Mouse (Mus musculus): ENCODE results near the gene Ece1. TPM values are rescaled to one million over a fixed set of nuclear protein-coding genes. Genes with fewer than 3 reads are reported as not detected.

The Ece1 gene
- total RNA-seq, 1 experiment = 99.2 TPM

DNA sequence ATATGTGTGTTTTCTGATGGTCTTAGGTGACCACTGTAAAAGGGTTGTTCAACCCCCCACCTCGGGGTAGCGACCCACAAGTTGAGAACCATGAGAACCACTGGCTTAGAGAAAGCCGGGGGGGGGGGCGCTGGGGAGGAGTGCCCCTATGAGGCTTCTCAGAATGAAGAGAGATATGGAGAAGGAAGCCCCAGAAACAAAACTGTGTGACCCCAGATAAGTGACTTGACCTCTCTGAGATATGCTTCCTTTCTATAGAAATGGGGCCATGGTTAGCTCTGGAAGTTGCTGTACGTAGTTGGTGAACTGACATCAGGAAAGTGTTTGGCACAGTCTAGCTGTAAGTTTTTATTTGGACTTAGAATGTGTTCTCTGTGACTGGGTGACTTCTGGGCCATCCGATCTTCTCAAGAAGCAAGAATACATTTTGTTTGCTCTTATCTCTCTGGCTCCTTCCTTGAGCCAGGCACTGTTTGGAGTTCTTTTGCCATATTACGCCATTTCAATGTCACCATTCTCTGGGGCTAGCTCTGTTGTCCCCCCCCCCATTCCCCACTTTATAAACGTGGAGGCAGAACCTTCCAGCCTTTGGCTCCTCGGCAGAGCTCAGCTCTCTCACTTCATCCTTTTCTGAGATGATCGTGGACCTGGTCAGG lies 25.4 kb downstream of the Ece1 start:
- TF ChIP-seq ZNF384 (IDR thresholded peaks at IDR 0.05; ENCODE audit: low read depth, low read length) = no peak
- no peak for TF ChIP-seq CHD2 (IDR thresholded peaks at IDR 0.05; ENCODE audit: low read depth, low read length)
- no peak for TF ChIP-seq ZC3H11A (IDR thresholded peaks at IDR 0.05; ENCODE audit: borderline replicate concordance, low read depth, low read length)
- no peak for TF ChIP-seq MAFK (IDR thresholded peaks at IDR 0.05; ENCODE audit: insufficient read depth, low read depth, low read length)
- TF ChIP-seq HCFC1 (IDR thresholded peaks at IDR 0.05; ENCODE audit: borderline replicate concordance, insufficient read depth, low read length) = no peak
- Histone ChIP-seq H3K9ac (ENCODE audit: insufficient read depth, low read depth, low read length, poor library complexity, severe bottlenecking) (no peak overlapping the region), H3K27ac (ENCODE audit: insufficient read depth, low read depth, low read length, poor library complexity, severe bottlenecking) (no peak overlapping the region), H3K4me3 (ENCODE audit: insufficient read depth in 1 of 2, low read depth in 1 of 2, low read length in 2 of 2, poor library complexity in 1 of 2, severe bottlenecking in 1 of 2) (no peak overlapping the region), H3K9me3 (ENCODE audit: control insufficient read depth, insufficient read depth, low read depth, low read length) (no peaks in the 10 kb centered on the region), H3K4me1 (ENCODE audit: control insufficient read depth in 2 of 2, insufficient read depth in 2 of 2, low read length in 2 of 2, poor library complexity in 1 of 2) (peaks cover 10 to 25% of the 10 kb centered on the region in 2 experiments; a peak in 3 of 4 replicates), H3K36me3 (ENCODE audit: control insufficient read depth, insufficient read depth, low read length, poor library complexity, severe bottlenecking) (no peaks in the 10 kb centered on the region)
- DNase-seq (ENCODE audit: low read depth, low spot score) = no peak
- in situ Hi-C loops (cut with MboI; ENCODE audit: low sequenced_read_pairs in 2 of 2, unreplicated experiment in 2 of 2) = no loop called here

DNA sequence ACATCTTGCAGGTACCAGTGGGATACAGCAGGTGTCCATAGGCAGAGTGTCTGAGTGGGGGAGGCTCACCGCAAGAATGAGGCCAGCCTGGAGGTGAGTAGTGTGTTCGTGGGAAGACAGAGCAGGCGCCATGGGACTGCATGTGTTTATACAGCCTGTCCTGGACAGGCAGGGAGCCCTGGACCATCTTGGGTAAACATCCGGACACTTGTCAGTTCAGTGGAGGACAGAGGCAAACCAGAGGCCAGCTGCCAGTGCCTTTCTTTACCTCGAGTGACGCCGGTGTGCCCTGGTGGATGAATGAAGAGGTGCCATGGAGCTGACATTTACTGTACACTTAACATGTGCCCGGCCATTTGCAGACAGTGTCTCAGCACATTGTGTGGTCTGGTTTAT lies 26.0 kb downstream of the Ece1 start:
- in situ Hi-C loops (cut with MboI; ENCODE audit: low sequenced_read_pairs in 2 of 2, unreplicated experiment in 2 of 2) = no loop called here
- peaks cover 10 to 31% of the 10 kb centered on the region in 2 experiments; a peak in 3 of 4 replicates for H3K4me1 ChIP-seq (ENCODE audit: control insufficient read depth in 2 of 2, insufficient read depth in 2 of 2, low read length in 2 of 2, poor library complexity in 1 of 2)
- no peak for DNase-seq (ENCODE audit: low read depth, low spot score)
- H3K27ac ChIP-seq (ENCODE audit: insufficient read depth, low read depth, low read length, poor library complexity, severe bottlenecking) = no peak overlapping the region
- H3K36me3 ChIP-seq (ENCODE audit: control insufficient read depth, insufficient read depth, low read length, poor library complexity, severe bottlenecking) = no peaks in the 10 kb centered on the region
- H3K9ac ChIP-seq (ENCODE audit: insufficient read depth, low read depth, low read length, poor library complexity, severe bottlenecking) = no peak overlapping the region
- no peaks in the 10 kb centered on the region for H3K9me3 ChIP-seq (ENCODE audit: control insufficient read depth, insufficient read depth, low read depth, low read length)
- no peak overlapping the region for H3K4me3 ChIP-seq (ENCODE audit: insufficient read depth in 1 of 2, low read depth in 1 of 2, low read length in 2 of 2, poor library complexity in 1 of 2, severe bottlenecking in 1 of 2)
- TF ChIP-seq ZC3H11A (IDR thresholded peaks at IDR 0.05; ENCODE audit: borderline replicate concordance, low read depth, low read length) (no peak), MAFK (IDR thresholded peaks at IDR 0.05; ENCODE audit: insufficient read depth, low read depth, low read length) (no peak), ZNF384 (IDR thresholded peaks at IDR 0.05; ENCODE audit: low read depth, low read length) (no peak), HCFC1 (IDR thresholded peaks at IDR 0.05; ENCODE audit: borderline replicate concordance, insufficient read depth, low read length) (no peak), CHD2 (IDR thresholded peaks at IDR 0.05; ENCODE audit: low read depth, low read length) (no peak)

- TF ChIP-seq ZNF384 (IDR thresholded peaks at IDR 0.05; ENCODE audit: low read depth, low read length) = no peak
- TF ChIP-seq ZC3H11A (IDR thresholded peaks at IDR 0.05; ENCODE audit: borderline replicate concordance, low read depth, low read length) = no peak
- TF ChIP-seq HCFC1 (IDR thresholded peaks at IDR 0.05; ENCODE audit: borderline replicate concordance, insufficient read depth, low read length) = no peak
- no peak for TF ChIP-seq MAFK (IDR thresholded peaks at IDR 0.05; ENCODE audit: insufficient read depth, low read depth, low read length)
- TF ChIP-seq CHD2 (IDR thresholded peaks at IDR 0.05; ENCODE audit: low read depth, low read length) = no peak
- no peak overlapping the region for H3K27ac ChIP-seq (ENCODE audit: insufficient read depth, low read depth, low read length, poor library complexity, severe bottlenecking)
- in situ Hi-C loops (cut with MboI; ENCODE audit: low sequenced_read_pairs in 2 of 2, unreplicated experiment in 2 of 2) = no loop called here
- DNase-seq (ENCODE audit: low read depth, low spot score) = no peak
- no peak overlapping the region for H3K9ac ChIP-seq (ENCODE audit: insufficient read depth, low read depth, low read length, poor library complexity, severe bottlenecking)
- no peaks in the 10 kb centered on the region for H3K9me3 ChIP-seq (ENCODE audit: control insufficient read depth, insufficient read depth, low read depth, low read length)
- H3K4me3 ChIP-seq (ENCODE audit: insufficient read depth in 1 of 2, low read depth in 1 of 2, low read length in 2 of 2, poor library complexity in 1 of 2, severe bottlenecking in 1 of 2) = no peak overlapping the region
- no peaks in the 10 kb centered on the region for H3K36me3 ChIP-seq (ENCODE audit: control insufficient read depth, insufficient read depth, low read length, poor library complexity, severe bottlenecking)
- H3K4me1 ChIP-seq (ENCODE audit: control insufficient read depth in 2 of 2, insufficient read depth in 2 of 2, low read length in 2 of 2, poor library complexity in 1 of 2) = peaks cover 8 to 23% of the 10 kb centered on the region in 2 experiments; a peak in 3 of 4 replicates
These were observed 28.6 kb downstream of the Ece1 start for GRCm38 (mm10) chr4:137890596-137890995.

- Histone ChIP-seq H3K4me3 (ENCODE audit: insufficient read depth in 1 of 2, low read depth in 1 of 2, low read length in 2 of 2, poor library complexity in 1 of 2, severe bottlenecking in 1 of 2) (no peak overlapping the region), H3K27ac (ENCODE audit: insufficient read depth, low read depth, low read length, poor library complexity, severe bottlenecking) (no peak overlapping the region), H3K9me3 (ENCODE audit: control insufficient read depth, insufficient read depth, low read depth, low read length) (no peaks in the 10 kb centered on the region), H3K9ac (ENCODE audit: insufficient read depth, low read depth, low read length, poor library complexity, severe bottlenecking) (no peak overlapping the region), H3K4me1 (ENCODE audit: control insufficient read depth in 2 of 2, insufficient read depth in 2 of 2, low read length in 2 of 2, poor library complexity in 1 of 2) (peaks cover 8 to 23% of the 10 kb centered on the region in 2 experiments; a peak in 3 of 4 replicates), H3K36me3 (ENCODE audit: control insufficient read depth, insufficient read depth, low read length, poor library complexity, severe bottlenecking) (no peaks in the 10 kb centered on the region)
- in situ Hi-C loops (cut with MboI; ENCODE audit: low sequenced_read_pairs in 2 of 2, unreplicated experiment in 2 of 2) = no loop called here
- DNase-seq (ENCODE audit: low read depth, low spot score) = no peak
- TF ChIP-seq MAFK (IDR thresholded peaks at IDR 0.05; ENCODE audit: insufficient read depth, low read depth, low read length) (no peak), ZNF384 (IDR thresholded peaks at IDR 0.05; ENCODE audit: low read depth, low read length) (no peak), ZC3H11A (IDR thresholded peaks at IDR 0.05; ENCODE audit: borderline replicate concordance, low read depth, low read length) (no peak), HCFC1 (IDR thresholded peaks at IDR 0.05; ENCODE audit: borderline replicate concordance, insufficient read depth, low read length) (no peak), CHD2 (IDR thresholded peaks at IDR 0.05; ENCODE audit: low read depth, low read length) (no peak)
These were observed 29.6 kb downstream of the Ece1 start for GRCm38 (mm10) chr4:137891553-137892145.
